Mouse (Mus musculus) common myeloid progenitor, adult 5-6 weeks (primary cell): Measurements from ENCODE around the gene Cpne4. TPM values are rescaled to one million over a fixed set of nuclear protein-coding genes. Genes with fewer than 3 reads are reported as not detected.
A peak's percentile ranks its signal among the peaks of the same experiment; 100 is the strongest.

Source experiments
- ATAC-seq: replicated peaks from 2 replicates; pipeline ENCODE4 v1.8.0; 2016; ENCODE audit warnings: low read depth, mild to moderate bottlenecking, moderate TSS enrichment, inconsistent platforms; ENCODE audit not compliant: poor library complexity, severe bottlenecking
- total RNA-seq: library from RNA; stranded (forward); fragments of 200-1000, 187-1606 nt; gene quantifications from 2 replicates; pipeline ENCODE4 v1.2.3, GENCODE M21; 2017

Cpne4 gene
- total RNA-seq, 1 experiment from 2014 or later, result not detected

- ATAC-seq, result no peak
Observed at GRCm38 (mm10) chr9:104676665-104677064, 129.6 kb downstream of the Cpne4 start.

DNA sequence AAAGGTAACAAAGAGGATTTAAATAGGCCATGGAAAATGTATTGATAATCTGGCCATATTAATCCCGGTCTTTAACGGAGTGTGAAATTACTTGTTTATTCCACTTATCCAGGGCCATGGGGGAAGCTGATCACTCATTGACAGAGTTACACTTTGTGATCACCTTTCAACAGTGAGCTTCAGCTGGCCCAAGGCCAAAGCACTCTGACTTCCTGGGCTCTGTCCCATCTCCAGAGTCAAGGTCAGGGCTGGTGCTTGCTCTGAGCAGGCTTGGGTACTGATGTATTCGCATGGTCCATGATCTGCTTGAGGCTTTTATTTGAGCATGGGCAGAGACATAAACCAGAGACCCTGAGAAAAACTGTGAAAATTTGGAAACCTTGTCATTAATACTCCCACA is 131.5 kb downstream of the Cpne4 start:
- ATAC-seq, result no peak

- ATAC-seq, result no peak
Observed at GRCm38 (mm10) chr9:104687051-104687450, 140.0 kb downstream of the Cpne4 start.

- no peak for ATAC-seq
Observed at GRCm38 (mm10) chr9:104693145-104693544, 146.1 kb downstream of the Cpne4 start.

DNA sequence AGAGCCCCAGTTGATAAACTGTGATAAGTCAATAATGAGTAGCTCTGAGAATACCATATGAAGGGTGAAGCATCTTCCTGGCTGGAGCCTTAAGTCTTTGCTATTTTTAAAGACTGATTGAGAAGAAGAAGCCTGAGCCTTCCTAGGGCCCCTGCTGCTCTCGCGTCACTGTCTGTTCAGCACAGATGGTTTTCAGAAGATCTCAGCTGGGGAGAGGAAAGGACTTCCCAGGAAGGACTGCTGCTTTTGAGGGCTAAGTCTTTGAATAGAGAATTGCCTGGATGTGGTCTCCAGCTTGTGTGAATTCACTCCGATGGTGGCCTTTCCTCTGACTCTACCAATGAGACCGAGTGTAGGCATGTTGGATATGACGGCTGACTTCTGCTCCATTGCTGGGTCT is 163.7 kb downstream of the Cpne4 start:
- no peak for ATAC-seq

GRCm38 (mm10) chr9:104725311-104725710 is 178.2 kb downstream of the Cpne4 start:
- ATAC-seq, result no peak

- no peak for ATAC-seq
Observed at GRCm38 (mm10) chr9:104742661-104743380, 195.7 kb downstream of the Cpne4 start.

GRCm38 (mm10) chr9:104755519-104755918 is 208.4 kb downstream of the Cpne4 start:
- ATAC-seq, result no peak

DNA sequence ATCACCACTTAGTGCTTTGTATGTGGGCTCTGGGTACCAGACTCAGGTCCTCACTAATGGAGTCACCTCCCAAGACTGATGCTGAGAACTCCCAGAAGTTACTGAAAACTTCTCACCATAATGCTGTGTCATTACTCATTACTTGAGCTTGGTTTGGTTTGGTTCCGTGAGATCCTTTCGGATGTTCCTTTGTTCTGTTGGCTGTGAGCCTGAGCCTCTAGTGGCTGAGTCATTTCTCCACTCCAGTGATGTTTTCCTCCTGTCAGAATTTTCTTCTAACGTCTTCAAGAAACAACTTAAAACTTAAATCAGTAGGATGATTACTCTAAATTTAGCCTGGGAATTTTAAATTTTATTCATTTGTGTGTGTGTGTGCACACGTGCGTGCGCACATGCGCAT is 212.9 kb downstream of the Cpne4 start:
- no peak for ATAC-seq

DNA sequence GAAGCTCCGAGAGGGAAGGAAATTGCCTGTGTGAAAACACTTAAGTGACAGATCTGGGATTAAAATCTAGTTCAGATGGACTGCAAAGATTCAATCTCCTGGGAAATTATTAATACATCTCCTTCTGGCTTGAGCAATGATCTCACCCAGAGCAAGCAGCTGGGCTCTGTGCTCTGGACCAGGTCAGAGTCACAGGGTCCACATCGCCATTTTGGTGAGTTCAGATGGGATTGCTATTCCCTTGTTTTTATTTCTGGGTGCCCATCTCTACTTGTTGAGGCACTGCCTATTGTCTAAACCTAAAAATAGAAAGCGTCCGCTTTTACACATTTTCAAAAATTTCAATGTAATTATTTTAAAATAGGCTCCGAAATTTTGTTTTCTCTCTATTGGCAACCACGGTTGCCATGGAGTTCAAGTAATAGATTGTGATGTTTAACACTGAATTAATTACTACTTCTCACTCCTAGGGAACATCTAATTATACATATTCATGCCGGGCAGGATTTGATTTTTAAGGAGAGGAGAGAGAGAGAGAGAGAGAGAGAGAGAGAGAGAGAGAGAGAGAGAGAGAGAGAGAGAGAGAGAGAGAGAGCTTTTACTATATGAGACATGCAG is 229.2 kb downstream of the Cpne4 start:
- ATAC-seq, result no peak

GRCm38 (mm10) chr9:104777135-104777534 is 230.0 kb downstream of the Cpne4 start:
- no peak for ATAC-seq

DNA sequence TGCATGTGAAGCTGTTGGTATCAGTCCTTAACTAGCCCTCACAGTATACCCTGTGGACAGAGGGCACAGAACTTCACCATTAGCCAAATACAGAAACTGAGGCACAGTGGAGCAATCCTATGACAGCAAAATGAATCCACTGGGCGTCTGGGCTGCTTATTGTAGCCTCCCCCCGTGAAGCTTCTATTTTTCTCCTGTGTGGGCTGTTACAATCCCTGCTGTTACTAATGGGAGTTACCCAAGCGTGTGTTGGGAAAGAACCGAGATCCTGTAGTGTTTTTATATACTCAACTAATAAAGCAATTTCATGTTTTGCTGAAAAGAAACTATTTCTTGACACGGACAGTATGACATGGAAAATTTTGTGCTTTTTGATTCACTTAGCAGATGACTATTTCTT is 230.7 kb downstream of the Cpne4 start:
- ATAC-seq, result no peak

- no peak for ATAC-seq
Observed at GRCm38 (mm10) chr9:104796601-104797000, 249.5 kb downstream of the Cpne4 start.

DNA sequence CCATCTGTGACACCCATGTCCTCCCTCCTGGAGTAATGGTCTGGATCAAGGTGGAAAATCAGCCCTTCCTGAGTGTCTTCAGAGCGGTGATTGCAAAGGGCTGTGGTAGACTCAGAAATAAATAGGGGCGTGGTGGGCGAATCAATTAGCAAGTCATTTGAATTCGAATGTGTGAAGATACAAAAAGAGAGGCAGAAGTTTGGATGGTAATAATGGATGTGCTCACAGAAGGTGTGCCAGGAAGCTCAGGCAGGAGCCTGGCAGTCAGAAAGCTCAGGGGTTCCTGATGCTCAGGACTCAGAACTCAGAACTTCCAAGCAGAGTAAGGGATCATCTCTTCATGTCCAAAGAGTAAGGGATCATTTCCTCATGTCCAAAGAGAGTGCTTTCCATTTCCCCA is 257.7 kb downstream of the Cpne4 start:
- no peak for ATAC-seq

- ATAC-seq, result peak; percentile 69; the same call in 1 of the 2 replicates
Observed at GRCm38 (mm10) chr9:104814681-104815080, 267.6 kb downstream of the Cpne4 start.

GRCm38 (mm10) chr9:104828646-104829045 is 281.6 kb downstream of the Cpne4 start:
- ATAC-seq, result no peak

DNA sequence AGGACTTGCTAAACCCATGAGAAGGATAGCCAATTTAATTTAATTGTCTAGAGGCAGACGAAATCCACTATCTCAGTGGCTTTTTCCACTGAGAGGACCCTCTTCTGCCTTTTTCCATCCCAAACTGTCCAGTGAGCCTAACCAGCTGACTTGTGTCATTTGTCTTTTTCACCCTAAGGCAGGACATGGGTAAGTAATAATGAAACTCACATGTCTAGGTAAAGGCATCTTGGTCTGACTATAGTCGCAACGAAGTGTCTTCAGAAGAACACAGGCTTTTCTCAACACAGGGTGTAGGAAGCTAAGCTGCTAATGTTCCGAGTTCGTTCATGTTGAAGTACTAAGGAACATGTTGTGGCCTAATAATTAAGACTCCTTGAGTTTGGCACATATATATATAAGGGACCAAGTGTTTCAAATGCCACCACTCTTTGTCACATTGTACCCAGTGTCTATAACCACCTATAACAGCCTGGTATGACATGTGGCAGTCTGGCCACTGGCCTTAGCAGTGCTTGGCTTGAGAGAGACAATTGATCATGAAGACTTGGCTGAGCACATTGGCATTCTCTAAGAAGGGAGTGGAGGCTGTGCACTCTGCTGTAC is 286.0 kb downstream of the Cpne4 start:
- no peak for ATAC-seq

- ATAC-seq, result no peak
Observed at GRCm38 (mm10) chr9:104837931-104838330, 290.8 kb downstream of the Cpne4 start.

GRCm38 (mm10) chr9:104841278-104841677 is 294.2 kb downstream of the Cpne4 start:
- no peak for ATAC-seq

GRCm38 (mm10) chr9:104845226-104845930 is 298.3 kb downstream of the Cpne4 start:
- ATAC-seq, result no peak

- ATAC-seq, result no peak
Observed at GRCm38 (mm10) chr9:104853701-104854100, 306.6 kb downstream of the Cpne4 start.
